9 mouse cellular contexts compared by ENCODE assay signal in genomic region chr14:104460325-104461285, GRCm38 (mm10). TPM values are rescaled to one million over a fixed set of nuclear protein-coding genes. Genes with fewer than 3 reads are reported as not detected.
DNase-seq lines count a peak whose midpoint lies in the region; ATAC-seq and TF ChIP-seq lines count a peak whose summit lies in the region.
"Had no signal": no experiment of that assay in that cellular context is flagged by ENCODE, and none has a peak within 500 bp of the region (broad histone marks: within the 10 kb centered on the region; RNA-seq: fewer than 3 reads in every experiment).

No protein-coding gene starts in this region.

- peak; percentile 67 for ATAC-seq in lung, embryonic 14.5 days (ENCODE audit: insufficient read depth)
- peak; percentile 92 for ATAC-seq in forebrain, embryonic 11.5 days (replicated peaks; ENCODE audit: low FRiP score)
- ATAC-seq in limb, embryonic 12.5 days (ENCODE audit: insufficient number of reproducible peaks, insufficient read depth, low FRiP score, low TSS enrichment, low read depth) = peak; percentile 83
- ATAC-seq in stomach, embryonic 16.5 days (ENCODE audit: insufficient read depth, low FRiP score) = peak; percentile 33; the same call in 1 of the 2 replicates
- no peak for ATAC-seq in inflammation-experienced regulatory T-cells, adult 6 months

- H3K27me3 ChIP-seq in lung, embryonic 14.5 days (ENCODE audit: insufficient read depth, low read length) = peaks cover 85% of the 10 kb centered on the region
- peaks cover 65% of the 10 kb centered on the region for H3K27me3 ChIP-seq in forebrain, embryonic 11.5 days (ENCODE audit: control insufficient read depth, insufficient read depth, low read length)
- H3K27me3 ChIP-seq in limb, embryonic 12.5 days = peaks cover 74% of the 10 kb centered on the region
- peaks cover 70% of the 10 kb centered on the region for H3K27me3 ChIP-seq in stomach, embryonic 16.5 days (ENCODE audit: control insufficient read depth, insufficient read depth, low read length)

- no peak for TF ChIP-seq CTCF in lung, embryonic 14.5 days (IDR thresholded peaks at IDR 0.05; ENCODE audit: low read depth)

- under 1% methylated on average over 58 of the region's 59 CpGs for WGBS in lung, embryonic 14.5 days
- WGBS in forebrain, embryonic 11.5 days = under 1% methylated on average over 59 of the region's 59 CpGs
- WGBS in limb, embryonic 12.5 days = under 1% methylated on average over 59 of the region's 59 CpGs
- 2% methylated on average over 59 of the region's 59 CpGs for WGBS in stomach, embryonic 16.5 days

- H3K27ac ChIP-seq in lung, embryonic 14.5 days (ENCODE audit: low read depth) = no peak overlapping the region
- H3K27ac ChIP-seq in forebrain, embryonic 11.5 days (ENCODE audit: low read depth, low read length) = no peak overlapping the region
- no peak overlapping the region for H3K27ac ChIP-seq in limb, embryonic 12.5 days
- no peak overlapping the region for H3K27ac ChIP-seq in stomach, embryonic 16.5 days (ENCODE audit: low read length)

- H3K4me2 ChIP-seq in lung, embryonic 14.5 days = peak overlapping the region; percentile 46
- peak overlapping the region; percentile 52 for H3K4me2 ChIP-seq in forebrain, embryonic 11.5 days (ENCODE audit: low read depth, low read length, severe bottlenecking)
- H3K4me2 ChIP-seq in limb, embryonic 12.5 days = peak overlapping the region; percentile 60
- H3K4me2 ChIP-seq in stomach, embryonic 16.5 days (ENCODE audit: low read depth, low read length) = 0 out of 2 replicates have a peak overlapping the region, but pooled peaks have one; percentile 15

- no peaks in the 10 kb centered on the region for H3K4me1 ChIP-seq in lung, embryonic 14.5 days (ENCODE audit: insufficient read depth)
- H3K4me1 ChIP-seq in forebrain, embryonic 11.5 days (replicated peaks; ENCODE audit: control insufficient read depth, insufficient read depth, low read length) = peaks cover 8% of the 10 kb centered on the region
- H3K4me1 ChIP-seq in limb, embryonic 12.5 days (replicated peaks) = peaks cover 8% of the 10 kb centered on the region
- no peaks in the 10 kb centered on the region for H3K4me1 ChIP-seq in stomach, embryonic 16.5 days (ENCODE audit: control insufficient read depth, insufficient read depth, low read length)

- H3K9me3 ChIP-seq in lung, embryonic 14.5 days (ENCODE audit: low read depth, low read length) = no peaks in the 10 kb centered on the region
- no peaks in the 10 kb centered on the region for H3K9me3 ChIP-seq in forebrain, embryonic 11.5 days (ENCODE audit: control insufficient read depth, low read length)
- H3K9me3 ChIP-seq in limb, embryonic 12.5 days = no peaks in the 10 kb centered on the region
- no peaks in the 10 kb centered on the region for H3K9me3 ChIP-seq in stomach, embryonic 16.5 days (replicated peaks; ENCODE audit: control insufficient read depth, low read length)

- peak; percentile 49 for DNase-seq in lung, embryonic 14.5 days
- no peak for DNase-seq in lung, adult 18-20 months
- peak; percentile 89 for DNase-seq in forebrain, embryonic 11.5 days (ENCODE audit: low spot score)
- DNase-seq in spleen, postnatal 10 days (ENCODE audit: low spot score in 2 of 2) = no peak
- DNase-seq in ovary, postnatal 14 days (ENCODE audit: low spot score) = no peak
- DNase-seq: adrenal gland, adult 8-10 months had no signal

- H3K36me3 ChIP-seq in lung, embryonic 14.5 days (ENCODE audit: insufficient read depth) = no peaks in the 10 kb centered on the region
- no peaks in the 10 kb centered on the region for H3K36me3 ChIP-seq in forebrain, embryonic 11.5 days (ENCODE audit: control insufficient read depth, insufficient read depth, low read length)
- H3K36me3 ChIP-seq in limb, embryonic 12.5 days = no peaks in the 10 kb centered on the region
- no peaks in the 10 kb centered on the region for H3K36me3 ChIP-seq in stomach, embryonic 16.5 days (ENCODE audit: control insufficient read depth, insufficient read depth, low read length)

- peak overlapping the region; percentile 16; the same call in 1 of the 2 replicates for H3K4me3 ChIP-seq in lung, embryonic 14.5 days (ENCODE audit: low read depth, low read length)
- H3K4me3 ChIP-seq in forebrain, embryonic 11.5 days (ENCODE audit: low read depth, low read length) = peak overlapping the region; percentile 24
- H3K4me3 ChIP-seq in limb, embryonic 12.5 days (replicated peaks) = peak overlapping the region; percentile 34
- no peak overlapping the region for H3K4me3 ChIP-seq in stomach, embryonic 16.5 days (replicated peaks; ENCODE audit: low read length)

- H3K9ac ChIP-seq in lung, embryonic 14.5 days = no peak overlapping the region
- no peak overlapping the region for H3K9ac ChIP-seq in forebrain, embryonic 11.5 days (ENCODE audit: low read length)
- no peak overlapping the region for H3K9ac ChIP-seq in limb, embryonic 12.5 days (replicated peaks)
- H3K9ac ChIP-seq in stomach, embryonic 16.5 days (ENCODE audit: low read length) = no peak overlapping the region

RNA-seq across cellular contexts. Expression of gene Pou4f1, which starts 7.2 kb away (rescaled TPM):
- polyA plus RNA-seq in lung, embryonic 14.5 days (2014; fragmentation: Nextera tagmentation; extraction: Ambion mirVana) = 0.16 and 0.24 TPM in 2 replicates
- 2.1 and 3.8 TPM in 2 replicates for polyA plus RNA-seq in forebrain, embryonic 11.5 days (2014; fragmentation: Nextera tagmentation; extraction: Ambion mirVana)
- 0.63 and 0.93 TPM in 2 replicates for polyA plus RNA-seq in limb, embryonic 12.5 days (2016; fragmentation: Nextera tagmentation; extraction: Ambion mirVana)
- polyA plus RNA-seq in stomach, embryonic 16.5 days (2015; fragmentation: Nextera tagmentation; extraction: Ambion mirVana) = 0.09 and 0.30 TPM in 2 replicates
- 1 to 10 TPM in 2 of 3 experiments, under 1 TPM in 1; 0.71 to 2.5 (median 2.2) TPM for polyA plus RNA-seq in inflammation-experienced regulatory T-cells, adult 6 months (2017; shearing (Covaris generic))

Comparison
In these comparisons a context has a peak if more than half of its experiments do, and no peak if none do; other contexts are left out.
1. DNase-seq: peak in lung, embryonic 14.5 days (single experiment) and forebrain, embryonic 11.5 days (single experiment); none in lung, adult 18-20 months (0 of 2), spleen, postnatal 10 days (0 of 2) and ovary, postnatal 14 days (single experiment).
2. Peak in every context shown above with its lines, with median percentiles within 50 percentile points of each other: H3K4me2 ChIP-seq.